Mouse (Mus musculus) spleen, adult 2 months (tissue): ENCODE results near the gene Slc24a2.

Experiments used
- CTCF ChIP-seq: fragments of 200-500 bp; IDR thresholded peaks from 2 replicates; pipeline ENCODE4 v1.5.1; 2011; ENCODE audit warnings: mild to moderate bottlenecking, inconsistent platforms; ENCODE audit not compliant: insufficient read depth, insufficient read length, insufficient replicate concordance; ENCODE audit errors: extremely low read depth
- POLR2A ChIP-seq: fragments of 200-500 bp; IDR thresholded peaks from 2 replicates; pipeline ENCODE4 v1.6.1; 2011; ENCODE audit warnings: low read depth, low read length, inconsistent platforms

DNA sequence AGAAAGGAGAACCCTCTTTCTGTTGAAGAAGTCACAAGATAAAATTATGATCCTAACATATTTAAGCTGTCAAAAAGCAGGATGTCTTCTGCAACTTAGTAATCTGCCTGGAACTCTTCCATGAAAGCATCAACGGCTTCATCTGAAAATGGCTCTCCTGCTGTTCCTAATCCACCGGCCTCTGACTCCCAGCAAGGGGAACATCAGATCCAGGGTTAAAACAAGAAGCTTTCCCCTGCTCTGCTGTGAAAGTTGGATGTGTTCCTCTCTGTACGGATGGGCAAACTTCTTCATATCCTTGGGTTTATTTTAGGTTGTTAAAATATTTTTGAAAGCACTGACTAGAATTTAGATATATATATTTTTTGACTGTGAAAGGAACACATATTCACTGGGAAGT is 136.7 kb downstream of the Slc24a2 start:
- no peak for TF ChIP-seq CTCF
- TF ChIP-seq POLR2A = no peak
